Mouse (Mus musculus): ENCODE data around the gene Hmgcs2.
A peak's percentile ranks its signal among the peaks of the same experiment; 100 is the strongest.

Gene Hmgcs2

GRCm38 (mm10) chr3:98339097-98339705 is 59.0 kb downstream of the Hmgcs2 start:
- DNase-seq, result peak; percentile 17

GRCm38 (mm10) chr3:98339706-98340109 is 59.5 kb downstream of the Hmgcs2 start, which contains the start of gene Phgdh:
TSS of gene Phgdh (minus strand) at chr3:98339990.
- DNase-seq, result peak; percentile 19

GRCm38 (mm10) chr3:98340818-98341594 is 60.8 kb downstream of the Hmgcs2 start:
- no peak for DNase-seq

GRCm38 (mm10) chr3:98343235-98343634 is 63.0 kb downstream of the Hmgcs2 start:
- DNase-seq, result no peak

- DNase-seq, result no peak
Measured at GRCm38 (mm10) chr3:98348106-98348505, 67.9 kb downstream of the Hmgcs2 start.

GRCm38 (mm10) chr3:98348705-98349104 is 68.5 kb downstream of the Hmgcs2 start:
- no peak for DNase-seq

- peak; percentile 67 for DNase-seq
Measured at GRCm38 (mm10) chr3:98353892-98354291, 73.7 kb downstream of the Hmgcs2 start.

- DNase-seq, result no peak
Measured at GRCm38 (mm10) chr3:98355344-98356025, 75.2 kb downstream of the Hmgcs2 start.

GRCm38 (mm10) chr3:98356026-98356365 is 75.8 kb downstream of the Hmgcs2 start:
- DNase-seq, result no peak

- no peak for DNase-seq
Measured at GRCm38 (mm10) chr3:98356632-98357370, 76.6 kb downstream of the Hmgcs2 start.
